Mouse (Mus musculus): ENCODE data around the gene Ptcd3.
A peak's percentile ranks its signal among the peaks of the same experiment; 100 is the strongest.
"Not testable (repeated sequence)": the region's sequence is repeated elsewhere in the genome, so short reads cannot be mapped to it uniquely, and the experiment has no call there.

Ptcd3 gene

DNA sequence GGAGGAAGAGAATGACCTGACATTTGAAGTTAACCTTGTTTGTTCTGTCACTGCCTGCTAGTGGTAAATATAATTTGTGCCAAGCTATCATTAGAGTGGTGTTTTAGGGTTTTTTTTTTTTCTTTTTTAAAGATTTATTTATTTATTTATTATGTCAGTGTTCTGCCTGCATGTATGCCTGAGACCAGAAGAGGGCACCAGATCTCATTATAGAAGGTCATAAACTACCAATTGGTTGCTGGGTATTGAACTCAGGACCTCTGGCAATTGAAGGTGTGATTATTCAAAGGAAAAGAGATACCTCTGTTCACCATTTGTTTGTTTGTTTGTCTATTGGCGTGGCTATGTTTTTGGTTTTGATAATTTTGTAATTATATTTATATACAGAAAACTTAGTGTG lies 39.7 kb downstream of the Ptcd3 start:
- no peak for DNase-seq

DNA sequence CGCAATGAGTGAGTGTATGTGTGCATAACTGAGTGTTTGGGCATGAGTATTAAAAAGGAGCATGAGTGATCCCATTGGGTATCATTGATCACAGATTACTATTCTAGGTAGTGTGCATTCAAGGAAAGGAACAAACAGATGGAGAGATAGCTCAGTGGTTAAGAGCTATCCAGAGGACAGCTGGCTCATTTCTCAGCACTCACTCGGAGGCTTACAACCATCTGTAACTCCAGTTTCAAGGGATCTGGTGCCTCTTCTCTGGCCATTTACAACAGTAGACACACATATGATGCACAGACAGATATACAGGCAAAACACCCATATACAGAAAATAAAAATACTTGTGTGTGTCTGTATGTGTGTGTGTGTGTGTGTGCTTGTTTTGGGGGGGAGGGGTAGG lies 40.8 kb downstream of the Ptcd3 start:
- DNase-seq = no peak

DNA sequence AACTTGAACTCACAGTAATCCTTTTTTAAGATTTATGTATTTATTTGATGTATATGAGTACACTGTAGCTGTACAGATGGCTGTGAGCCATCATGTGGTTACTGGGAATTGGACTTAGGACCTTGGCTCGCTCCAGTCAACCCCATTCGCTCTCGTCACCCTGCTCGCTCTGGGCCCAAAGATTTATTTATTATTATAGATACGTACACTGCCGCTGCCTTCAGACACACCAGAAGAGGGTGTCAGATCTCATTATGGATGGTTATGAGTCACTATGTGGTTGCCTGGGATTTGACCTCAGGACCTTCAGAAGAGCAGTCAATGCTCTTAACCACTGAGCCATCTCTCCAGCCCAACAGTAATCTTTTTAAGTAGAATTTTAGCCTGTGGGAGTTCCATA lies 61.6 kb downstream of the Ptcd3 start:
- DNase-seq = not testable (repeated sequence)

DNA sequence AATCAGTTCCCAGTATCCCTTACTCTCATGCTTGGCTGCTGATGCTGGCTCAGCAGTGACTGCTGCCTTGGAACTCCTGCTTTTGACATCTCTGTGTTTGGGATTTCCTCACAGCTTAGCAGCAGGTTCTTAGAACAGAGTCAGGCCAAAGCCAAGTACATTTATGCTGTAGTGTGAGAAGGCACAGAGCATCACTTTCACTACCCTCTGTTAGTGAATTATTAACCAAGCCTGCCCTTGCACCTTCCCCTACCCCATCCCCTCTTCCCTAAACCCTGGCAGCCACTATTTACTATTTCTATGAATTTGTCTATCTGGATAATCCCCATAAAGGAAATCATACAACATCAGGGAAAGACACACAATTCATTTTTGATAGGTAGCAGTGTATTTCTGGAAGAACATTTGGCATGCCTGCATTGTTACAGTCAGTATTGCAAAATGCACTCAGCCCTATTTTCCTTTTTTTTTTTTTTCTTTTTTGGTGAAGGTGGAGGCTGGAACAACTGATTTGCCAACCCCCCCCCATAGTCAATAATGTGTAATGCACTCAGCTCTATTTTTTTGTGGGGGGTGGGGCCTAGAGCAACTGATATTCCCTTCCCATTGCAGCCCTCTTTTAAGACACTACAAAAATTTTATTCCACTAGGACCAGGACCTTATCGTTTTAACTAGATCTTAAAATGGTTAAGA lies 67.8 kb downstream of the Ptcd3 start:
- DNase-seq = no peak

DNA sequence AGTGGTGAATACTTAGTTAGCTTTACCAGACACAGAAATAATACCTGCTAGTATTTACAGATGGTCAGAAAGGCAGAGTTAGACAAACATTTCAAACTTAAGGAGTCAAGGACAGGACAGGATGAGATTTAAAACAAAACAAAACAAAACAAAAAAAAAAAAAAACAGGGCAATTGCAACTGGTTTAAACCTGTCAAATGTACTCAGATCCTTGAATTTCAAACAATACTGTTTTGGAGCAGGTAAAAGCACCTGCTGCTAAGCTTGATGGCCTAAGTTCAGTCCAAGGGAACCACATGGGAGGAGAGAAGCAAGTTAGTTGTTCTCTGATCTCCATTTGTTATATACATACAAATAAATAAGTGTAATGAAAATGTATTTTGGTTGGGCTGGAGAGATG lies 68.7 kb downstream of the Ptcd3 start:
- DNase-seq = no peak

DNA sequence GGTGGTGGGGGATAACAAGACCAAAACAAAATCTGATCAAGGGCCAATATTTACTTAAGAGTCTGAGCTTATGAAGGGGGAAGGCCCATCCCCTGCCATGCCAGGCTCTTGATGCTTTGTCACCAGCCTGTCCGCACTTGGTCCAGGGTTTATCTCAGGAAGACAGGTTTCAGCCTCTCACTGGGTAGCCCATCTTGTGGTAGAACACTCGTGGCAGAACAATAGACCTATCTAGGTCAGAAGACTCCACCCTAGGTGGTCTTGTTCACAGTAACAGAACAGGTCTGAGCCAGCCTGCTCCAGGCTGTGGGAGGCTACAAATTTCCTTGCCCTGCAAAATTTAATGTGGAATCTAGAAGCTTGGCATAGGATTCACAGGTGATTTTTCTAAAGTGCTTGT lies 71.7 kb downstream of the Ptcd3 start:
- DNase-seq = no peak

DNA sequence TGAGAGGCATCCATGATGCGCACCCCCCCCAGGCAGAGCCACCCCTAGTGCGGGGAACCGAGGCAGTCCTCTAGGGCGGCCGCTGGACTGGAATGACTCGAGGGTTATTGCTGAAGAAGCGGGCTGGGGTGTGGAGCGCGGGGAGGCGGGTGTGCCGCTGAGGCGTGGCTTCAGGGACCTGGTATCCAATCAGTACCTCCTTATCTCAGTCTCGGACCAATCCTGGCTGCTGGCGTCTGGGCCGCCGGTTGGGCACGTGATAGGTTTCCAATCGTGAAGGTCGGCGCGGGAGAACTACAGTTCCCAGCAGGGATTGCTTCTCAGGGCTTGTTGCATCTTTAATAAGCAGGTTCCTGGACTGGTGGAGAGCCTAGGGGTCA lies 77.0 kb downstream of the Ptcd3 start:
- DNase-seq = peak; percentile 94

DNA sequence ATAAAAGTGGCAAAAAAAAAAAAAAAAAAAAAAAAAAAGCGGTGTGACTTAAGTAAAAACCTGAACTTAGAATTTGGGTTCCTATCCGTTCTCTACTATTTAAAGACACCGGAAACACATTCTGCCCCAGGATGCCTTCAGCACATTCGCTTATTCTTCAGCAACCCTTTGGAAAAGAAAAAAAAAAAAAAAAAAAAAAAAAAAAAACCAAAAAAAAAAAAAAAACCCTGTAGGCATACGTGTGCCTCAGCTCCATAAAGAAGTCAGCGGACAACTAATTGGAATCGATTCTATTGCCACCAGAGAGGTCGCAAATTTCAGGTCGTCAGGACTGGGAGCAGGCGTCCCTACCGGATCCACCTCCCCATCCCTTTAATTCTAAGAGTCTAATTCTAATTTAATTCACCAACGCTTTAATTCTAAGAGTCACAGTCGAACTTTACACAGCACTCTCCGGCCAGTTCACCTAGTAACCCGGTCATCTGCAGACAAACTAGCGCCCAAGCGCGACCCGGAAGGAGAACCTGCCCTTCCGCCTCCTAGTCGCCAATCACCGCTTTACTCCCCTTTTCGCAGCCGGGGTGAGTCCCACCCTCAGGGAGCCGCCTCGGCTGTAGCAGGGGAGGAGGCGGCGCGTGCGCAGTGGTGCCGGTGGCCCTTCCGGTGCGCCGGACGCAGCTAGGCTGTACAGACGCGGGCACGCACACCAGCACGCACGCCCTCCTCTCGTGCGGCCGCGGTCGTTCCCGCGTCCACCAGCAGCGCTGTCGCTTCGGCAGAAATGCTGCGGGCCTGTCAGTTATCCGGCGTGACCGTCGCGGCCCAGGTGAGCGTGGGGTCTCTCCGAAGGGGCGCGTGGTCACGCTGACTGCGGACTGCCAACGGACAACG lies 77.6 kb downstream of the Ptcd3 start, which contains the start of gene Immt:
Gene Immt, plus strand, starts transcription at position 642 of the 891 bp plus-strand sequence.
- DNase-seq = peak; percentile 96

Data from right cerebral cortex, postnatal 25 days (tissue).